8 mouse cellular contexts compared by ENCODE assay signal in genomic region chr11:109343991-109344599, GRCm38 (mm10). TPM values are rescaled to one million over a fixed set of nuclear protein-coding genes. Genes with fewer than 3 reads are reported as not detected.
DNase-seq lines count a peak whose midpoint lies in the region; ATAC-seq and TF ChIP-seq lines count a peak whose summit lies in the region.

No protein-coding gene starts in this region.

- H3K27ac ChIP-seq in lung, postnatal 0 days (ENCODE audit: low read length): peak overlapping the region; percentile 89

- TF ChIP-seq CTCF in lung, postnatal 0 days (IDR thresholded peaks at IDR 0.05): peak; percentile 79

- peak; percentile 53 for DNase-seq in cerebellum, adult 11-12 months
- DNase-seq in cerebellum, adult 8-10 months: no peak
- DNase-seq in 416B (ENCODE audit: low read depth): peak; percentile 84
- peak; percentile 65 for DNase-seq in cerebellum, adult 9-11 months
- DNase-seq in heart, postnatal 4 days: peak; percentile 75
- peak; percentile 89 for DNase-seq in lung, postnatal 0 days (ENCODE audit: low spot score)
- no peak for DNase-seq in urinary bladder, postnatal 36 days (ENCODE audit: low spot score in 2 of 2)
- DNase-seq in layer of hippocampus, adult 9-10 months (ENCODE audit: low spot score): no peak

- no peaks in the 10 kb centered on the region for H3K36me3 ChIP-seq in lung, postnatal 0 days (ENCODE audit: insufficient read depth, low read length)

- H3K9me3 ChIP-seq in lung, postnatal 0 days (ENCODE audit: low read length): no peaks in the 10 kb centered on the region

- peak; percentile 48 for ATAC-seq in lung, postnatal 0 days

- H3K9ac ChIP-seq in lung, postnatal 0 days (replicated peaks; ENCODE audit: low read depth): no peak overlapping the region

- WGBS in lung, postnatal 0 days: 12% methylated on average over 10 of the region's 10 CpGs

- no peak; the same call in 1 of the 2 replicates for TF ChIP-seq EP300 in lung, postnatal 0 days (IDR thresholded peaks at IDR 0.05)

- no peaks in the 10 kb centered on the region for H3K27me3 ChIP-seq in lung, postnatal 0 days (replicated peaks; ENCODE audit: insufficient read depth, low read length)

- peak overlapping the region; percentile 20 for H3K4me2 ChIP-seq in lung, postnatal 0 days (replicated peaks; ENCODE audit: low read depth, low read length)

- H3K4me3 ChIP-seq in lung, postnatal 0 days (ENCODE audit: low read depth, low read length): no peak overlapping the region

- peaks cover 42% of the 10 kb centered on the region for H3K4me1 ChIP-seq in lung, postnatal 0 days (ENCODE audit: insufficient read depth, low read depth, low read length)

RNA-seq across cellular contexts. Expression of gene Gna13, which starts 18.5 kb away (rescaled TPM):
- 10 to 100 TPM; 42.7 to 49.0 TPM for total RNA-seq in heart, postnatal 4 days (2021)
- polyA plus RNA-seq in lung, postnatal 0 days (2015; fragmentation: Nextera tagmentation; extraction: Ambion mirVana): 57.7 and 69.7 TPM in 2 replicates

RNA-seq across cellular contexts. Expression of gene Rgs9, which starts 46.2 kb away (rescaled TPM):
- total RNA-seq in heart, postnatal 4 days (2021): 1 to 10 TPM in 1 of 2 experiments, under 1 TPM in 1; 0.79 to 1.6 TPM
- polyA plus RNA-seq in lung, postnatal 0 days (2015; fragmentation: Nextera tagmentation; extraction: Ambion mirVana): 3.0 TPM in 2 replicates

Comparison
In these comparisons a context has a peak if more than half of its experiments do, and no peak if none do; other contexts are left out.
1. DNase-seq: peak in cerebellum, adult 11-12 months (single experiment), 416B (single experiment), cerebellum, adult 9-11 months (single experiment), heart, postnatal 4 days (single experiment) and lung, postnatal 0 days (single experiment); none in cerebellum, adult 8-10 months (single experiment), urinary bladder, postnatal 36 days (0 of 2) and layer of hippocampus, adult 9-10 months (single experiment).